Comparison of ENCODE assay signal across 23 mouse cellular contexts in the genomic region with DNA sequence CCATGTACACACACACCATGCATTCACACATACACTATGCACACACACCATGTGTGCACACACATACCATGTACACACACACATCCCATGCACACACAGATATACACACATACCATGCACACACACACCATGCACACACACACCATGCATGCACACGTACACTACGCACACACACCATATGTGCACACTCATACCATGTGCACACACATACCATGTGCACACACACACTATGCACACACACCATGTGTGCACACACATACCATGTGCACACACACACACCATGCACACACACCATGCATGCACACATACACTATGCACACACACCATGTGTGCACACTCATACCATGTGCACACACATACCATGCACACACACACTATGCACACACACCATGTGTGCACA.
DNase-seq lines count a peak whose midpoint lies in the region; ATAC-seq and TF ChIP-seq lines count a peak whose summit lies in the region.
"Had no signal": no experiment of that assay in that cellular context is flagged by ENCODE, and none has a peak within 500 bp of the region (broad histone marks: within the 10 kb centered on the region; RNA-seq: fewer than 3 reads in every experiment).

No protein-coding gene starts in this region.

- dilution Hi-C loops in CH12.LX (cut with MboI; ENCODE audit: extremely low pct_ligation_motif_present, extremely low pct_unique_long_range_greater_than_20kb, low sequenced_read_pairs): no loop called here

- no peaks in the 10 kb centered on the region for H3K27me3 ChIP-seq in embryonic facial prominence, embryonic 11.5 days (ENCODE audit: control insufficient read depth, insufficient read depth, low read length)
- no peaks in the 10 kb centered on the region for H3K27me3 ChIP-seq in embryonic facial prominence, embryonic 10.5 days (replicated peaks; ENCODE audit: low read depth, poor library complexity, severe bottlenecking)
- no peaks in the 10 kb centered on the region for H3K27me3 ChIP-seq in midbrain, embryonic 11.5 days (ENCODE audit: control insufficient read depth, insufficient read depth, low read length)
- no peaks in the 10 kb centered on the region for H3K27me3 ChIP-seq in midbrain, postnatal 0 days (ENCODE audit: insufficient read depth, low read length)
- peaks cover 5% of the 10 kb centered on the region for H3K27me3 ChIP-seq in CH12.LX (replicated peaks)
- no peaks in the 10 kb centered on the region for H3K27me3 ChIP-seq in embryonic facial prominence, embryonic 15.5 days
- H3K27me3 ChIP-seq: embryonic facial prominence, embryonic 13.5 days had no signal

- H3K9ac ChIP-seq in embryonic facial prominence, embryonic 11.5 days (replicated peaks; ENCODE audit: low read length): no peak overlapping the region
- H3K9ac ChIP-seq in midbrain, embryonic 11.5 days (ENCODE audit: low read length): no peak overlapping the region
- H3K9ac ChIP-seq in midbrain, postnatal 0 days (replicated peaks; ENCODE audit: low read length, poor library complexity, severe bottlenecking): no peak overlapping the region
- H3K9ac ChIP-seq in CH12.LX (ENCODE audit: insufficient read depth, low read depth): no peak overlapping the region
- H3K9ac ChIP-seq in embryonic facial prominence, embryonic 15.5 days: no peak overlapping the region
- H3K9ac ChIP-seq: embryonic facial prominence, embryonic 13.5 days; heart, embryonic 12.5 days had no signal

- H3K27ac ChIP-seq in embryonic facial prominence, embryonic 11.5 days (replicated peaks; ENCODE audit: low read depth, low read length): no peak overlapping the region
- no peak overlapping the region for H3K27ac ChIP-seq in embryonic facial prominence, embryonic 10.5 days (replicated peaks)
- H3K27ac ChIP-seq in midbrain, embryonic 11.5 days (ENCODE audit: low read depth, low read length): no peak overlapping the region
- H3K27ac ChIP-seq in midbrain, postnatal 0 days (ENCODE audit: low read depth, low read length): no peak overlapping the region
- H3K27ac ChIP-seq in CH12.LX (ENCODE audit: insufficient read depth, low read depth): peak overlapping the region; percentile 32
- no peak overlapping the region for H3K27ac ChIP-seq in embryonic facial prominence, embryonic 15.5 days (replicated peaks)
- H3K27ac ChIP-seq: embryonic facial prominence, embryonic 13.5 days; forebrain, embryonic 10.5 days; gastrocnemius, adult 2 months; hindbrain, postnatal 0 days had no signal

- TF ChIP-seq RAD21 in CH12.LX (IDR thresholded peaks at IDR 0.05; ENCODE audit: low read depth, low read length): no peak

- no peaks in the 10 kb centered on the region for H3K36me3 ChIP-seq in embryonic facial prominence, embryonic 11.5 days (replicated peaks; ENCODE audit: control insufficient read depth, insufficient read depth, low read depth, low read length)
- H3K36me3 ChIP-seq in embryonic facial prominence, embryonic 10.5 days (replicated peaks): no peaks in the 10 kb centered on the region
- no peaks in the 10 kb centered on the region for H3K36me3 ChIP-seq in midbrain, embryonic 11.5 days (ENCODE audit: control insufficient read depth, insufficient read depth, low read length)
- no peaks in the 10 kb centered on the region for H3K36me3 ChIP-seq in midbrain, postnatal 0 days (ENCODE audit: insufficient read depth, low read length)
- peaks cover 0 to 3% of the 10 kb centered on the region in 2 experiments for H3K36me3 ChIP-seq in CH12.LX (replicated peaks in 1 of 2; ENCODE audit: control insufficient read depth in 1 of 2, insufficient read depth in 1 of 2, low read length in 1 of 2)
- no peaks in the 10 kb centered on the region for H3K36me3 ChIP-seq in embryonic facial prominence, embryonic 15.5 days
- H3K36me3 ChIP-seq: embryonic facial prominence, embryonic 13.5 days; forebrain, embryonic 10.5 days; heart, embryonic 12.5 days had no signal

- H3K4me3 ChIP-seq in embryonic facial prominence, embryonic 11.5 days (ENCODE audit: low read depth, low read length): no peak overlapping the region
- no peak overlapping the region for H3K4me3 ChIP-seq in embryonic facial prominence, embryonic 10.5 days
- no peak overlapping the region for H3K4me3 ChIP-seq in midbrain, embryonic 11.5 days (ENCODE audit: low read depth, low read length)
- no peak overlapping the region for H3K4me3 ChIP-seq in midbrain, postnatal 0 days (ENCODE audit: low read depth, low read length)
- H3K4me3 ChIP-seq in CH12.LX (replicated peaks in 1 of 3; ENCODE audit: low read depth in 2 of 3, low read length in 2 of 3, poor library complexity in 1 of 3): peak overlapping the region in 1 of 3 experiments; percentile 51
- no peak overlapping the region for H3K4me3 ChIP-seq in embryonic facial prominence, embryonic 15.5 days (replicated peaks)
- H3K4me3 ChIP-seq: embryonic facial prominence, embryonic 13.5 days; erythroblast, embryonic 14.5 days; forebrain, embryonic 10.5 days; gastrocnemius, adult 2 months; heart, embryonic 12.5 days had no signal

- H3K4me1 ChIP-seq in embryonic facial prominence, embryonic 11.5 days (ENCODE audit: control insufficient read depth, insufficient read depth, low read length): no peaks in the 10 kb centered on the region
- no peaks in the 10 kb centered on the region for H3K4me1 ChIP-seq in embryonic facial prominence, embryonic 10.5 days
- H3K4me1 ChIP-seq in midbrain, embryonic 11.5 days (ENCODE audit: control insufficient read depth, insufficient read depth, low read length): no peaks in the 10 kb centered on the region
- no peaks in the 10 kb centered on the region for H3K4me1 ChIP-seq in midbrain, postnatal 0 days (ENCODE audit: insufficient read depth, low read length)
- peaks cover 6 to 13% of the 10 kb centered on the region in 2 experiments for H3K4me1 ChIP-seq in CH12.LX (ENCODE audit: control insufficient read depth in 1 of 2, insufficient read depth in 2 of 2)
- H3K4me1 ChIP-seq in embryonic facial prominence, embryonic 15.5 days: no peaks in the 10 kb centered on the region
- H3K4me1 ChIP-seq: embryonic facial prominence, embryonic 13.5 days; forebrain, embryonic 10.5 days; heart, embryonic 12.5 days had no signal

- intact Hi-C loops in heart, postnatal 10 days (cut with DNase I): loop anchor here (5.0 kb wide), 1 partner anchor 76 kb away; no protein-coding TSS in a partner anchor

- no peak for DNase-seq in embryonic facial prominence, embryonic 11.5 days (ENCODE audit: low spot score)
- no peak for DNase-seq in embryonic facial prominence, embryonic 10.5 days (ENCODE audit: low spot score)
- DNase-seq in midbrain, embryonic 11.5 days (ENCODE audit: low spot score, missing footprints): peak; percentile 19
- no peak for DNase-seq in midbrain, postnatal 0 days (ENCODE audit: low spot score)
- DNase-seq in CH12.LX (ENCODE audit: extremely low read depth): no peak
- DNase-seq in heart, postnatal 10 days: no peak
- no peak for DNase-seq in kidney, postnatal 10 days
- DNase-seq: adrenal gland, adult 2 months; adrenal gland, postnatal 25 days; B cell, adult 2 months; cerebellum, adult 2 months; cerebellum, postnatal 10 days; gastrocnemius, adult 2 months; gastrocnemius, postnatal 25 days; heart, postnatal 36 days had no signal

- 93% methylated on average over 2 of the region's 2 CpGs for WGBS in embryonic facial prominence, embryonic 11.5 days
- WGBS in embryonic facial prominence, embryonic 10.5 days: 96% methylated on average over 2 of the region's 2 CpGs
- 97% methylated on average over 2 of the region's 2 CpGs for WGBS in midbrain, embryonic 11.5 days
- WGBS in midbrain, postnatal 0 days: 97% methylated on average over 2 of the region's 2 CpGs
- WGBS in embryonic facial prominence, embryonic 15.5 days: 97% methylated on average over 2 of the region's 2 CpGs

- in situ Hi-C loops in CH12.LX (cut with MboI; ENCODE audit: low pct_ligation_motif_present, low pct_unique_long_range_greater_than_20kb, low sequenced_read_pairs): loop anchor here (25.0 kb wide), 1 partner anchor 309 kb away; no protein-coding TSS in a partner anchor

- no peak for TF ChIP-seq CTCF in midbrain, postnatal 0 days (IDR thresholded peaks at IDR 0.05)
- no peak for TF ChIP-seq CTCF in CH12.LX (conservative IDR thresholded peaks at IDR 0.05 in 1 of 2, IDR thresholded peaks at IDR 0.05 in 1 of 2; ENCODE audit: low read depth in 2 of 2, low read length in 2 of 2)

- no peaks in the 10 kb centered on the region for H3K79me2 ChIP-seq in CH12.LX (replicated peaks; ENCODE audit: control insufficient read depth, extremely low read depth, insufficient read depth, poor library complexity, severe bottlenecking)

- no peak overlapping the region for H3K4me2 ChIP-seq in embryonic facial prominence, embryonic 11.5 days (ENCODE audit: low read depth, low read length)
- no peak overlapping the region for H3K4me2 ChIP-seq in midbrain, embryonic 11.5 days
- H3K4me2 ChIP-seq in midbrain, postnatal 0 days (ENCODE audit: low read depth, low read length, poor library complexity, severe bottlenecking): no peak overlapping the region
- H3K4me2 ChIP-seq in CH12.LX (ENCODE audit: insufficient read depth, low read depth, poor library complexity, severe bottlenecking): no peak overlapping the region
- H3K4me2 ChIP-seq in embryonic facial prominence, embryonic 15.5 days (replicated peaks): no peak overlapping the region
- H3K4me2 ChIP-seq: embryonic facial prominence, embryonic 13.5 days; heart, embryonic 12.5 days had no signal

- TF ChIP-seq EP300 in CH12.LX (IDR thresholded peaks at IDR 0.05; ENCODE audit: low read length): no peak

- ATAC-seq in embryonic facial prominence, embryonic 11.5 days (replicated peaks; ENCODE audit: insufficient number of reproducible peaks, low FRiP score, low TSS enrichment, low read depth): 0 out of 2 replicates have a peak, but pooled peaks have one; percentile 34
- ATAC-seq in midbrain, embryonic 11.5 days (ENCODE audit: low FRiP score): no peak
- no peak for ATAC-seq in midbrain, postnatal 0 days (ENCODE audit: low FRiP score)
- 0 out of 2 replicates have a peak, but pooled peaks have one; percentile 34 for ATAC-seq in embryonic facial prominence, embryonic 15.5 days (ENCODE audit: insufficient number of reproducible peaks, low FRiP score, low TSS enrichment, low read depth)
- ATAC-seq: CD4-positive, CD25-positive, alpha-beta regulatory T cell, adult 4 months; forebrain, embryonic 14.5 days; hindbrain, postnatal 0 days had no signal

- no peaks in the 10 kb centered on the region for H3K9me3 ChIP-seq in embryonic facial prominence, embryonic 11.5 days (replicated peaks; ENCODE audit: control insufficient read depth, low read length)
- H3K9me3 ChIP-seq in embryonic facial prominence, embryonic 10.5 days: 0 out of 2 replicates have a peak, but pooled peaks cover 1% of the 10 kb centered on the region
- no peaks in the 10 kb centered on the region; the same call in 1 of the 2 replicates for H3K9me3 ChIP-seq in midbrain, embryonic 11.5 days (ENCODE audit: control insufficient read depth, low read length)
- no peaks in the 10 kb centered on the region for H3K9me3 ChIP-seq in midbrain, postnatal 0 days (ENCODE audit: low read length)
- peaks cover 2% of the 10 kb centered on the region for H3K9me3 ChIP-seq in CH12.LX (replicated peaks; ENCODE audit: low read length)
- no peaks in the 10 kb centered on the region for H3K9me3 ChIP-seq in embryonic facial prominence, embryonic 15.5 days (replicated peaks)
- H3K9me3 ChIP-seq: forebrain, embryonic 10.5 days had no signal

- no peak for TF ChIP-seq POLR2A in CH12.LX (IDR thresholded peaks at IDR 0.05; ENCODE audit: low read depth, low read length)

TF ChIP-seq in CH12.LX, 34 proteins besides CTCF, POLR2A, EP300 and RAD21 (continues in another document):
- TF ChIP-seq ZMIZ1 (IDR thresholded peaks at IDR 0.05; ENCODE audit: low read depth, low read length): no peak

Comparison
In these comparisons a context has a peak if more than half of its experiments do, and no peak if none do; other contexts are left out.
1. ATAC-seq: peak in embryonic facial prominence, embryonic 11.5 days (single experiment) and embryonic facial prominence, embryonic 15.5 days (single experiment); none in midbrain, embryonic 11.5 days (single experiment) and midbrain, postnatal 0 days (single experiment).